Mouse (Mus musculus): ENCODE data around the gene Emc7.

DNA sequence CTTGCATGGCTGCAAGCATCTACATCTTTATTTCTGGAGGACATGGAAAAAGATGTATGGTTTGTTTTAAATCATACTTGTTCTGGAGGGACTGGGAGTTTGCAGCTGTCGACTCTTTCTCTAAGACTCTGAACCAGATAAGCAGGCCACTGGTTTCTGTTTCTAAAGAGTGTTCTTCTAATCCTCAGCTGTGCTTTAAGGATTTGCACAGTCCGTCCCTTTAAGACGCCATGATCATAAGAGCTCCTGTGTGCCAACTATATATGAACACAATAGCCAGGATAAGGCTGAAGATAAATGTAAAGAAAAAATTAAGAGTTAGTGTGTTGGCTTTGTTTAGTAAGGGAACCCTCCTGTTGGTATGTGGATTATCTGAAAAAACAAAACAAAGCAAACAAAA lies 61.9 kb downstream of the Emc7 start:
- TF ChIP-seq POLR2A (IDR thresholded peaks at IDR 0.05; ENCODE audit: insufficient read length, low read depth) (no peak), USF1 (IDR thresholded peaks at IDR 0.05; ENCODE audit: low read depth) (no peak), TCF12 (IDR thresholded peaks at IDR 0.05; ENCODE audit: insufficient read depth, poor library complexity, severe bottlenecking) (no peak), MAX (IDR thresholded peaks at IDR 0.05; ENCODE audit: low read depth) (no peak), E2F4 (IDR thresholded peaks at IDR 0.05; ENCODE audit: insufficient read depth) (no peak), TCF3 (IDR thresholded peaks at IDR 0.05; ENCODE audit: insufficient read length, low read depth) (no peak), POLR2AphosphoS2 (IDR thresholded peaks at IDR 0.05; ENCODE audit: insufficient read length, low read depth) (no peak), CEBPB (IDR thresholded peaks at IDR 0.05; ENCODE audit: insufficient read depth, poor library complexity, severe bottlenecking) (no peak), MYOG (IDR thresholded peaks at IDR 0.05; ENCODE audit: control insufficient read depth in 1 of 3, insufficient read depth in 1 of 3, insufficient read length in 2 of 3, low read depth in 2 of 3) (no peak), REST (IDR thresholded peaks at IDR 0.05; ENCODE audit: insufficient read depth, insufficient read length) (no peak), SRF (IDR thresholded peaks at IDR 0.05; ENCODE audit: control insufficient read depth, insufficient read length, low read depth) (no peak), MYOD1 (IDR thresholded peaks at IDR 0.05; ENCODE audit: control insufficient read depth in 1 of 3, insufficient read length in 2 of 3, low read depth in 2 of 3) (no peak)
